In genomic region chr3:147063578-147064442, GRCm38 (mm10) we compare ENCODE assay signal across 9 mouse cellular contexts.
DNase-seq lines count a peak whose midpoint lies in the region; ATAC-seq lines count a peak whose summit lies in the region.
"Had no signal": no experiment of that assay in that cellular context is flagged by ENCODE, and none has a peak within 500 bp of the region (broad histone marks: within the 10 kb centered on the region; RNA-seq: fewer than 3 reads in every experiment).

No protein-coding gene starts in this region.

- DNase-seq in hindbrain, embryonic 10.5 days (ENCODE audit: low spot score): no peak
- peak; percentile 81 for DNase-seq in embryonic facial prominence, embryonic 14.5 days (ENCODE audit: low spot score)
- DNase-seq in heart, postnatal 14 days: peak; percentile 15 to 20
- no peak for DNase-seq in spleen, postnatal 4 days (ENCODE audit: low spot score in 2 of 2)
- DNase-seq in embryo, embryonic 10 days (ENCODE audit: low spot score): no peak

- H3K27ac ChIP-seq in hindbrain, embryonic 12.5 days: no peak overlapping the region
- H3K27ac ChIP-seq in hindbrain, embryonic 10.5 days: no peak overlapping the region
- H3K27ac ChIP-seq in embryonic facial prominence, embryonic 14.5 days (replicated peaks; ENCODE audit: low read depth, low read length): peak overlapping the region; percentile 55; the same call in 1 of the 2 replicates
- no peak overlapping the region for H3K27ac ChIP-seq in midbrain, embryonic 16.5 days (ENCODE audit: low read length)

- no peak overlapping the region for H3K4me3 ChIP-seq in hindbrain, embryonic 12.5 days
- H3K4me3 ChIP-seq in hindbrain, embryonic 10.5 days: no peak overlapping the region
- no peak overlapping the region for H3K4me3 ChIP-seq in embryonic facial prominence, embryonic 14.5 days (ENCODE audit: low read depth, low read length)
- H3K4me3 ChIP-seq in midbrain, embryonic 16.5 days (ENCODE audit: low read depth, low read length): no peak overlapping the region

- H3K27me3 ChIP-seq in hindbrain, embryonic 12.5 days: no peaks in the 10 kb centered on the region
- no peaks in the 10 kb centered on the region for H3K27me3 ChIP-seq in hindbrain, embryonic 10.5 days (ENCODE audit: insufficient read depth, poor library complexity, severe bottlenecking)
- no peaks in the 10 kb centered on the region for H3K27me3 ChIP-seq in embryonic facial prominence, embryonic 14.5 days (replicated peaks; ENCODE audit: control insufficient read depth, insufficient read depth, low read length)
- no peaks in the 10 kb centered on the region for H3K27me3 ChIP-seq in midbrain, embryonic 16.5 days (ENCODE audit: control insufficient read depth, insufficient read depth, low read depth, low read length)

- peak; percentile 85 for ATAC-seq in hindbrain, embryonic 12.5 days (ENCODE audit: low FRiP score)
- ATAC-seq in embryonic facial prominence, embryonic 14.5 days (ENCODE audit: low read depth): peak; percentile 78
- ATAC-seq in midbrain, embryonic 16.5 days: peak; percentile 76
- no peak for ATAC-seq in megakaryocyte-erythroid progenitor cell, adult 5-6 weeks (replicated peaks; ENCODE audit: low FRiP score, low TSS enrichment, poor library complexity, severe bottlenecking)
- ATAC-seq: Patski had no signal

- no peak overlapping the region for H3K4me2 ChIP-seq in hindbrain, embryonic 12.5 days (replicated peaks)
- 0 out of 2 replicates have a peak overlapping the region, but pooled peaks have one; percentile 10 for H3K4me2 ChIP-seq in embryonic facial prominence, embryonic 14.5 days (ENCODE audit: low read depth, low read length)
- H3K4me2 ChIP-seq in midbrain, embryonic 16.5 days (ENCODE audit: low read length): no peak overlapping the region; the same call in 1 of the 2 replicates

- 76% methylated on average over 16 of the region's 16 CpGs for WGBS in hindbrain, embryonic 12.5 days
- WGBS in hindbrain, embryonic 10.5 days: 81% methylated on average over 16 of the region's 16 CpGs
- WGBS in embryonic facial prominence, embryonic 14.5 days: 53% methylated on average over 16 of the region's 16 CpGs
- WGBS in midbrain, embryonic 16.5 days: 62% methylated on average over 16 of the region's 16 CpGs

- no peaks in the 10 kb centered on the region for H3K36me3 ChIP-seq in hindbrain, embryonic 12.5 days
- H3K36me3 ChIP-seq in hindbrain, embryonic 10.5 days: no peaks in the 10 kb centered on the region
- H3K36me3 ChIP-seq in embryonic facial prominence, embryonic 14.5 days (ENCODE audit: control insufficient read depth, insufficient read depth, low read length): no peaks in the 10 kb centered on the region
- no peaks in the 10 kb centered on the region for H3K36me3 ChIP-seq in midbrain, embryonic 16.5 days (ENCODE audit: control insufficient read depth, insufficient read depth, low read length)

- no peaks in the 10 kb centered on the region for H3K9me3 ChIP-seq in hindbrain, embryonic 12.5 days (replicated peaks)
- H3K9me3 ChIP-seq in hindbrain, embryonic 10.5 days: no peaks in the 10 kb centered on the region
- no peaks in the 10 kb centered on the region for H3K9me3 ChIP-seq in embryonic facial prominence, embryonic 14.5 days (ENCODE audit: control insufficient read depth, low read length)
- H3K9me3 ChIP-seq in midbrain, embryonic 16.5 days (replicated peaks; ENCODE audit: control insufficient read depth, low read length, poor library complexity, severe bottlenecking): no peaks in the 10 kb centered on the region

- H3K4me1 ChIP-seq in hindbrain, embryonic 12.5 days: peaks cover 9% of the 10 kb centered on the region
- no peaks in the 10 kb centered on the region for H3K4me1 ChIP-seq in hindbrain, embryonic 10.5 days (replicated peaks)
- peaks cover 13% of the 10 kb centered on the region; the same call in 1 of the 2 replicates for H3K4me1 ChIP-seq in embryonic facial prominence, embryonic 14.5 days (ENCODE audit: control insufficient read depth, insufficient read depth, low read length)
- H3K4me1 ChIP-seq in midbrain, embryonic 16.5 days (ENCODE audit: control insufficient read depth, insufficient read depth, low read length): no peaks in the 10 kb centered on the region

- no peak overlapping the region for H3K9ac ChIP-seq in hindbrain, embryonic 12.5 days
- no peak overlapping the region for H3K9ac ChIP-seq in embryonic facial prominence, embryonic 14.5 days (ENCODE audit: low read depth, low read length)
- no peak overlapping the region for H3K9ac ChIP-seq in midbrain, embryonic 16.5 days (ENCODE audit: low read depth, low read length)

- intact Hi-C loops in heart, postnatal 14 days (cut with DNase I): no loop called here

Comparison
In these comparisons a context has a peak if more than half of its experiments do, and no peak if none do; other contexts are left out.
1. DNase-seq: peak in embryonic facial prominence, embryonic 14.5 days (single experiment) and heart, postnatal 14 days (2 of 2); none in hindbrain, embryonic 10.5 days (single experiment), spleen, postnatal 4 days (0 of 2) and embryo, embryonic 10 days (single experiment).